Mouse (Mus musculus): ENCODE results near the gene Zmynd8. TPM values are rescaled to one million over a fixed set of nuclear protein-coding genes. Genes with fewer than 3 reads are reported as not detected.

The Zmynd8 gene
- total RNA-seq (2021): 100 to 1,000 TPM; 173 to 186 TPM
- long read RNA-seq, experiment 1, partial matches to known transcripts: 21 of 47 reads
- long read RNA-seq, experiment 1, other reads (novel, unspliced or antisense): 26 of 47 reads
- long read RNA-seq, experiment 2, partial matches to known transcripts: 32 of 51 reads
- long read RNA-seq, experiment 2, other reads (novel, unspliced or antisense): 18 of 51 reads

DNA sequence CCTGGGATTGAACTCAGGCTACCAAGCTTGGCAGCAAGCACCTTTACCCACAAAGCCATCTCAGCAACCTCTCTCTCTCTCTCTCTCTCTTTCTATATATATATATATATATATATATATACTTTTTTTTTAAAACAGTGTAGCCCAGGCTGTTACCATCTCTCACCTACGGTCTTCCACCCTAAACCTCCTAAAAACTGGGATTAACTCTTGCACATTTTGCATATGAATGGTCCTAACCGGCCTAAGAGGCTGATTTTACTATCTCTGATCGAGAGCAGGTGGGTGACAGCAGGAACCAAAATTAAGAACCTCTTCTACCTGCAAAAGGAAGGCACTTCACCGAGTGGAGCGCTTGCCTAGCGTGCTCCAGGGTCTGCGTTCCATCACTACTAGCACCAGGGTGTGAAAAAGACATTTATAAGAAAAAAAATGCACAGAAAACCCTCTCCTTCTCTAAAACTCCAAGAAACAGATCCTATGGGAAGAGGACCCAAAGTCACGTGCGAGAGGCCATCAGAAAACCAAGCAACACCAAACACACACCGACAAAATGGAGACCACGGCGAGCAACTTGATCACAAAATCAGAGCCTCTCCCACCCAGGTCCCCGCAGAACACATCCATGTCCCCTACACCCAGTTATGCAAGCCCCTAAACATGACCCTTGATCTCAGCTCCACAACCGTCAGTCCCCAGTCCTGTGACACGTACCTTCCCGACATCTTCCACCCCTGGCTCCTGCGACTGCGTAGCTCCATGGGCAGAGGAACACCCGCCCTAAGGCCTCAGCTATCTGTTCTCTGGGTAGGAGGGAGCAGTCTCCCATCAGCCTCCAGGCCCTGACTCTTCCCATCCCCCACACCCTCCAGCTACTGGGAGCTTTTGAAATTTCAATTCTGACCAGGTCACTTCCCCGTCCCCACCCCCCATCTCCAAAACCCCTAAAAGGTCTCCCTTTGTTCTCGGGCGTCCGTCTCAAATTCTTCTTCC is at the start of gene Zmynd8:
Gene Zmynd8, minus strand, starts transcription at position 815 of the 993 bp plus-strand sequence.
- TF ChIP-seq CTCF (conservative IDR thresholded peaks at IDR 0.05): no peak
- Histone ChIP-seq H3K27ac (no peak within 1 kb of the TSS), H3K4me3 (no peak within 1 kb of the TSS)
- DNase-seq (ENCODE audit: low spot score in 2 of 2): no peak

DNA sequence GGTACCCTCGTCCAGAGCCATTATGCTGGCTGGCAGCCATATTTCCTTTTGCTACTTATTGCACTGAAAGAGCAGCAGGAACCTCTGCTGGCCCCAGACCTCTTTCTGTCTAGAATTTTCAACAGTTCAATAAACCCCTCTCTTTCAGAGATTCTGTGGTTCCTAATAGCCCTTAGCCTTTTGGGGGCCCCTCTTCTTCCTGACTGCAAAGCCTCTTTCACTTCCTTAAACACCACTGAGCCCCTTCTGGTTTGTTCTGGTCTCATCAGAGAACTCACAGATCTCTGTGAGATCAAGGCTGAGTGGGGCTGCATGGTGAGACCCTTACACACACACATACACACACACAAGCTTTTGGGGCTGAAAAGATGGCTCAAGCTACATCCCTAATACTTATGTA is 49.2 kb upstream of the Zmynd8 start:
- no peak overlapping the region for H3K27ac ChIP-seq
- no peak for DNase-seq (ENCODE audit: low spot score in 2 of 2)
- no peak for TF ChIP-seq CTCF (conservative IDR thresholded peaks at IDR 0.05)
- no peak overlapping the region for H3K4me3 ChIP-seq

GRCm38 (mm10) chr2:165946046-165946564 is 47.3 kb upstream of the Zmynd8 start:
- Histone ChIP-seq H3K4me3 (no peak overlapping the region), H3K27ac (no peak overlapping the region)
- no peak for TF ChIP-seq CTCF (conservative IDR thresholded peaks at IDR 0.05)
- DNase-seq (ENCODE audit: low spot score in 2 of 2): no peak

- Histone ChIP-seq H3K4me3 (no peak overlapping the region), H3K27ac (no peak overlapping the region)
- no peak for DNase-seq (ENCODE audit: low spot score in 2 of 2)
- peak; percentile 38 for TF ChIP-seq CTCF (conservative IDR thresholded peaks at IDR 0.05)
Observed at GRCm38 (mm10) chr2:165944576-165945351, 45.9 kb upstream of the Zmynd8 start.

GRCm38 (mm10) chr2:165943113-165943512 is 44.3 kb upstream of the Zmynd8 start:
- no peak for DNase-seq (ENCODE audit: low spot score in 2 of 2)
- TF ChIP-seq CTCF (conservative IDR thresholded peaks at IDR 0.05): no peak

DNA sequence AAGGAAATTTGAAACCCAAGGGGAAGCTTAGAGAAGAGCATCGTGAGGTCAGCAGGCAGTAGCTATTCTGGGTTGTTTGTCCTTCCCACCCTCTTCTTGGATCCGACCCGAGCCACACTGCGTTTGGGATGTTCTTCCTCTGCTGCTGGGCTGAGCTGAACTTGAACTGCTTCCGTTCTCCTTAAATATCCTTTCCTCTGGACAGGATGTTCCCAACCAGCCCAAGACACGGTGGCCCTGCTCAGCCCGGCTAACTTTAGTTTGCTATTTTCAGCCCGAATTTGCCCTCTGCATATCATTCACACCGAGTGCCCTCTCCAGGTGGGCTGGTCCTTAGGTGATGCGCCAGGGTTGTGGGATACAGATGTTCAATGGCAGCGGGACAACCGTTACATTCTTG is 37.3 kb upstream of the Zmynd8 start:
- Histone ChIP-seq H3K27ac (no peak overlapping the region; the same call in 1 of the 2 replicates), H3K4me3 (no peak overlapping the region)
- DNase-seq (ENCODE audit: low spot score in 2 of 2): no peak
- no peak for TF ChIP-seq CTCF (conservative IDR thresholded peaks at IDR 0.05)

More at GRCm38 (mm10) chr2:165943113-165943512, 44.3 kb upstream of the Zmynd8 start:
- Histone ChIP-seq H3K4me3 (no peak overlapping the region), H3K27ac (no peak overlapping the region)

DNA sequence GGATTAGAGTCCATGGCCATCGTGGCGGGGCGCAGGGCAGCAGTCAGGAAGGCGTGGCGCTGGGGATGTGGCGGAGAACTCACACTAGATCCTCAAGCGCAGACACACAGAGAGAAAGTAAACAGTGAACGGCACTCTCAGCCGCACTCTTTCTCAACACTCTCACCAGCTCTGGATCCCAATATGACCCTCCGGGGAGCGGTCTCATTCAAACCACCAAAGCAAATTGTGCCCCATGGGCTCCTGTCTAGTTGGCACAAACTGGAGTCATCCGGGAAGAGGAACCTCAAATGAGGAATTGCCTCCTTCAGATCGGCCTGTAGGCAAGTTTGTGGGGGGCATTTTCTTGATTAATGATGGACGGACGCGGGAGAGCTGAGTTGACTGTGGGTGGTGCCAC is 28.9 kb upstream of the Zmynd8 start:
- Histone ChIP-seq H3K27ac (no peak overlapping the region), H3K4me3 (no peak overlapping the region)
- no peak for DNase-seq (ENCODE audit: low spot score in 2 of 2)
- no peak for TF ChIP-seq CTCF (conservative IDR thresholded peaks at IDR 0.05)

DNA sequence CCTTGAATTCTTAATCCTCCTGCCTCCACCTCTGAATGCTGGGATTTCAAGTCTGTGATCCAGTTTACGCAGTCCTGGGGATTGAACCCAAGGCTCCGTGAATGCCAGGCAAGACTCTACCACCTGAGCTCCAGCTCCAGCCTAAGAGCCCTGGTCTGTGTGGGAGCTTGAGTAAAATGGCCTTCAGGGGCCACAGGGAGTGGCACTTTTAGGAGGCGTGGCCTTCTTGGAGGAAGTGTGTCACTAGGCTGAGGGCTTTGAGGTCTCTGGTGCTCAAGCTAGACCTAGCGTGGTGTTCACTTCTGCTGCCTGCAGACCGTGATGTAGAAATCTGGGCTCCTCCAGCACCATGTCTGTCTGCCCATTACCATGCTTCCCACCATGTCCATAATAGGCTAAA is 27.4 kb upstream of the Zmynd8 start:
- H3K27ac ChIP-seq: no peak overlapping the region
- H3K4me3 ChIP-seq: no peak overlapping the region
- no peak for TF ChIP-seq CTCF (conservative IDR thresholded peaks at IDR 0.05)
- no peak for DNase-seq (ENCODE audit: low spot score in 2 of 2)

DNA sequence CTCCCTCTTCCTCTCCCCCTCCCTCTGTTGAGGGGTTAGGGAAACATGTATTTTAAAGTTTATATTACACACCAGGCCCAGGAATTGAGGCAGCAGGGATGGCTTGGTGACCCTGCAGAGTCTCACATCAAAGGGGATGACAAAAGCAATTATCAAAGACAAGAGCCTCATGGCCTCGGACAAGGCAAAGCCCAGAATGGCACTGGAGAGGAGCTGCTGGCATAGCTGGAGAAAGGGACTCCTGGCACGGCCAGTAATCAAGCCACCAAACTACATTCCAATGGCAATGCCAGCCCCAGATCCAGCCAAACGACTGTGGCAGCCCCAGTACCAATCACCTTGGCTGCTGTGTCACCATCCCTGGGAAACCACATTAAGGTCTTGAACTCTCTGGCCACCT is 26.3 kb upstream of the Zmynd8 start:
- no peak for DNase-seq (ENCODE audit: low spot score in 2 of 2)
- H3K4me3 ChIP-seq: no peak overlapping the region
- TF ChIP-seq CTCF (conservative IDR thresholded peaks at IDR 0.05): no peak
- H3K27ac ChIP-seq: no peak overlapping the region

DNA sequence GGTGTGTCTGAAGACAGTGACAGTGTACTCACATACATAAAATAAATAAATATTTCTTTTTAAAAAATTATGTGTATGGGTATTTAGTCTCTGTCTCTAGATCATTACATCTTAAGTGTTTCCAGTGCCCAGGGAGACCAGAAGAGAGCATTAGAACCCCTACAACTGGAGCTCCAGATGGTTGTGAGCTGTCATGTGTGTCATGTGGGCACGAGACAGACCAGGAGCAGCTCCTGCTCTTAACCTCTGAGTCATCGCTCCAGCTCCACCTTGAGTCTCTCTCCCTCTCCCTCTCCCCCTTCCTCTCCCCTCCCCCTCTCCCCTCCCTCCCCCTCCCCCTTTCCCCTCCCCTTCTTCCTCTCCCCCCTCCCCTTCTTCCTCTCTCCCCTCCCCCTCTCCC is 25.9 kb upstream of the Zmynd8 start:
- Histone ChIP-seq H3K4me3 (no peak overlapping the region), H3K27ac (no peak overlapping the region)
- no peak for TF ChIP-seq CTCF (conservative IDR thresholded peaks at IDR 0.05)
- no peak for DNase-seq (ENCODE audit: low spot score in 2 of 2)

GRCm38 (mm10) chr2:165923715-165924114 is 24.9 kb upstream of the Zmynd8 start:
- TF ChIP-seq CTCF (conservative IDR thresholded peaks at IDR 0.05): no peak
- Histone ChIP-seq H3K27ac (no peak overlapping the region), H3K4me3 (no peak overlapping the region)

DNA sequence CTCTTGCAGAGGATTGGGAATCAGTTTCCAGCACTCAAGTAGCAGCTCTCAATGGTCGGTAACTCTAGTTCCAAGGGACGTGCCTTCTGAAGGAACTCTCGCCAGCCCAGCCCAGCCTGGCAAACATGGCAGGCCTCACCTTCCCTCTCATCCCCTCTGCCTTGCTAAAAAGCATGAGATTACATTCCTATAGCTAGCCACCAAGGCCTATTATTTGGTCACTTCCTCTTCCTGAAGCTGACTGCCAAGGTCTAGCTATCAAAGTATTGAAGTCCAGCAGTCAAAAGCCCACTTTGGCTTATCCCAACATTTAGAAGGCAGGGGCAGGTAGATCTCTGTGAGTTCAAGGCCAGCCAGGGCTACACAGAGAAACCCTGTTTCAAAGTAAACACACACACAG is 24.2 kb upstream of the Zmynd8 start:
- no peak overlapping the region for H3K27ac ChIP-seq
- TF ChIP-seq CTCF (conservative IDR thresholded peaks at IDR 0.05): no peak
- no peak for DNase-seq (ENCODE audit: low spot score in 2 of 2)

More at GRCm38 (mm10) chr2:165923715-165924114, 24.9 kb upstream of the Zmynd8 start:
- DNase-seq (ENCODE audit: low spot score in 2 of 2): no peak

More for the DNA sequence above, 24.2 kb upstream of the Zmynd8 start:
- no peak overlapping the region for H3K4me3 ChIP-seq

All from layer of hippocampus, adult 2 months (tissue).